Mouse (Mus musculus) C2C12 (cell line): ENCODE data around the gene Runx1.

Experiments
- CTCF ChIP-seq: IDR thresholded peaks from one replicate; pipeline ENCODE4 v1.5.1; 2011; ENCODE audit not compliant: control insufficient read depth, insufficient read depth, insufficient read length
- MYOD1 ChIP-seq: IDR thresholded peaks from one replicate; pipeline ENCODE4 v1.6.1; 2011; ENCODE audit warnings: low read depth; ENCODE audit not compliant: control insufficient read depth, insufficient read length

- TF ChIP-seq CTCF (no peak), MYOD1 (no peak)
Measured at GRCm38 (mm10) chr16:92575792-92576191, 250.2 kb downstream of the Runx1 start.
